Mouse (Mus musculus) Patski (cell line): Measurements from ENCODE around the gene Myo15b. TPM values are rescaled to one million over a fixed set of nuclear protein-coding genes. Genes with fewer than 3 reads are reported as not detected.

ENCODE experiments used
- ATAC-seq: fragments of 100-300 bp; one replicate; pipeline ENCODE4 v1.8.0; 2021
- CTCF ChIA-PET: fragments of 350-600 bp; sonication (Branson Sonifier 250); formaldehyde crosslinking; loops from one replicate; lab custom pipeline; 2022; ENCODE audit warnings: inconsistent platforms; lab: Charles Lee
- POLR2A ChIA-PET: fragments of 350-600 bp; sonication (Branson Sonifier 250); formaldehyde crosslinking; loops from one replicate; lab custom pipeline; 2022; ENCODE audit warnings: antibody characterized with exemption, inconsistent platforms; lab: Charles Lee
- DNase-seq: peaks from one replicate; pipeline ENCODE4 v3.0.0-alpha.2; 2011; ENCODE audit warnings: low read depth, low spot score
- H3K27me3 ChIP-seq: fragments of 371-371 bp; one replicate; pipeline ENCODE4 v1.5.1; 2021
- CTCF ChIP-seq: fragments of 100-300 bp; IDR thresholded peaks from one replicate; pipeline ENCODE4 v1.5.1; 2021
- in situ Hi-C: fragments of 300-500 bp; cut with MboI; formaldehyde crosslinking; loops from 3 replicates; pipeline ENCODE4 v1.11.1; 2018; ENCODE audit warnings: low pct_unique_long_range_greater_than_20kb, mixed read lengths
- polyA plus RNA-seq: library from polyadenylated mRNA; unstranded; gene quantifications from one replicate; pipeline ENCODE4 v1.2.3, GENCODE M21; 2021

The Myo15b gene
- 1.4 TPM for polyA plus RNA-seq

DNA sequence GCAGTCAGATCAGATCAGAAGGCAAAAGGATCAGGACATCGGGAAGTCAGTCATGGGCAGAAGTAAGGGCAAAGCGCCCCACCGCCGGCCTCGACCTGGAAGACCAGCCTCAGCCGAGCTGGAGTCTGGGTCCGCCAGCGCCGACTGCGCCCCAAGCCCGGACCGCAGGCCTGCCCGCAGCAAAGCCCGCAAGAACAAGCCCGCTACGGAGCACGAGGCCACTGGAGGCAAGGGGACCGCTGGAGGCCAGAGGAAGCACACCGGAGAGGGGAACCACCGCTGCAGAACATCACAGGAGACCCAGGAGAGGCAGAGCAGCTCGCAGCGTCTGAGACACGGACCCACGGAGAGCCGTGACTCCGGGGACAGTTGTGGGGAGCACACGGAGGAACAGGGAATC lies at the start of gene Myo15b:
Gene Myo15b (plus strand): TSS at position 53 of the 400 bp plus-strand sequence.
- DNase-seq (no peak), ATAC-seq (no peak)
- ChIA-PET POLR2A (interaction anchor here (1.8 kb wide), 1 partner anchor 43 kb away, joined by 6 read pairs; the partner anchor contains the start of gene Tsen54), CTCF (interaction anchor here (1.2 kb wide), 1 partner anchor 11 kb away, joined by 4 read pairs; no protein-coding TSS in a partner anchor)
- TF ChIP-seq CTCF, result no peak
- in situ Hi-C loops, result loop anchor here (5.0 kb wide), 2 partner anchors 36 to 141 kb away; partner anchors contain the start of gene Llgl2
- no peaks in the 10 kb centered on the region for H3K27me3 ChIP-seq

DNA sequence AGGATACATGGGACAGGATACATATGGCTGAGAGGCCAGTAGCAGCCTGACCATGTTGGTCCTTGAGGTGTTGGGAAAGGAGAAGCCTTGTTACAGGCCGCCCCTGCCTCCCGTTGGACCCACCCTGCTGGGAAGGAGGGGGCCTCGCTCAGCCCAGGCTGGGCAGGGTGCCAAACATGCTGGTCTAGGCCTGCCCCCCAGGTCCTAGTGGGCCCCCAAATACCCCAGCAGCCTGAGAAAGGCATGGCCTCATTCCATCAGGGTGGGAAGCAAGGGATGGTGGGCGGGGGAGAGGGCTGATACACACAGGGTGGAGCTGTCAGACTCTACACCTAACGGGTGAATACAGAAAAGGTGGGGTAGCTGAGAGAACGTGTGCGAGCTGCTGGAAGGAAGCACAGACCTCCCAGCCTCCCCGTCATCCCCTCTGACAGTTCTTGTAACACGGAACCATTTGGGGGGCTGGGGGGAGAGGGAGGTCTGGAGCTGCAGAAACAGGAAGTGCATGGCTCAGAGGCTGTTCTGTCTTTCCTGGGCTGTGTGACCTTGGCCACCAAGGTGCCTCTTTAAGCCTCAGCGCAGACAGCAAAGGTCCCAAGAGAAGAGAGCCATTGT lies 49.4 kb upstream of the Myo15b start:
- in situ Hi-C loops, result no loop called here

DNA sequence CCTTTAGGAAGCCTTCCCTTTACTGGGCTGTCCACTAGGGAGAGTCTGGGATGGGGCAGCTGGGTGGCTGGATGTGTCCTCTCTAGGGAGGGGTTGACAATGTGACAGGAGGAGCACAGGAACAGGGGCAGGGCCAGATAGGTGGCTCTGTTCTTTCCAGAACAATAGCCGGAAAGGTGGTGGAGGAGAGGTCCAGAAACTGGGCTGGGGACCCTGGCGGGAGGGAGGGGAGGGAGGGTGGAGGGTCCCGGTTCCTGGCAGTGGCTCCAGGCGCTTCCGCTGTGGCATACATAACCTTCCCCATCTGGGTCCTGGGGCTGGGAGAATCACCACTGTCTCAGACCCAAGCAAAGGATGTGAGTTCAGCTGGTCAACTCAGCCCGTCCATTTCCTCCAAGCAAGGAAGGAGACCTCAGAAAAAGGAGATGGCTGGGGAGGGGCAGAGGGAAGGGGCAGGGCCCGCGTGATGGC lies 48.9 kb upstream of the Myo15b start:
- no peak for TF ChIP-seq CTCF
- in situ Hi-C loops, result no loop called here
- H3K27me3 ChIP-seq, result no peaks in the 10 kb centered on the region
- CTCF ChIA-PET, result interaction anchor here (0.9 to 2.0 kb wide), 2 partner anchors 67 to 87 kb away, joined by 4 to 6 read pairs; no protein-coding TSS in a partner anchor
- no peak for ATAC-seq
- DNase-seq, result no peak
- POLR2A ChIA-PET, result interaction anchor here (0.7 kb wide), 1 partner anchor 107 kb away, joined by 3 read pairs; no protein-coding TSS in a partner anchor

More for the DNA sequence above, 49.4 kb upstream of the Myo15b start:
- POLR2A ChIA-PET, result interaction anchor here (1.9 kb wide), 1 partner anchor 11 kb away, joined by 5 read pairs; no protein-coding TSS in a partner anchor
- ATAC-seq, result no peak
- no peak for TF ChIP-seq CTCF
- no peak for DNase-seq
- H3K27me3 ChIP-seq, result no peaks in the 10 kb centered on the region
- CTCF ChIA-PET, result no interaction called here

- TF ChIP-seq CTCF, result no peak
- ChIA-PET CTCF (interaction anchor here (2.0 kb wide), 1 partner anchor 88 kb away, joined by 6 read pairs; no protein-coding TSS in a partner anchor), POLR2A (interaction anchor here (1.1 to 1.7 kb wide), 3 partner anchors 10 to 87 kb away, joined by 3 to 6 read pairs (median 4); no protein-coding TSS in a partner anchor)
Observed at GRCm38 (mm10) chr11:115810377-115810776, 47.8 kb upstream of the Myo15b start.

DNA sequence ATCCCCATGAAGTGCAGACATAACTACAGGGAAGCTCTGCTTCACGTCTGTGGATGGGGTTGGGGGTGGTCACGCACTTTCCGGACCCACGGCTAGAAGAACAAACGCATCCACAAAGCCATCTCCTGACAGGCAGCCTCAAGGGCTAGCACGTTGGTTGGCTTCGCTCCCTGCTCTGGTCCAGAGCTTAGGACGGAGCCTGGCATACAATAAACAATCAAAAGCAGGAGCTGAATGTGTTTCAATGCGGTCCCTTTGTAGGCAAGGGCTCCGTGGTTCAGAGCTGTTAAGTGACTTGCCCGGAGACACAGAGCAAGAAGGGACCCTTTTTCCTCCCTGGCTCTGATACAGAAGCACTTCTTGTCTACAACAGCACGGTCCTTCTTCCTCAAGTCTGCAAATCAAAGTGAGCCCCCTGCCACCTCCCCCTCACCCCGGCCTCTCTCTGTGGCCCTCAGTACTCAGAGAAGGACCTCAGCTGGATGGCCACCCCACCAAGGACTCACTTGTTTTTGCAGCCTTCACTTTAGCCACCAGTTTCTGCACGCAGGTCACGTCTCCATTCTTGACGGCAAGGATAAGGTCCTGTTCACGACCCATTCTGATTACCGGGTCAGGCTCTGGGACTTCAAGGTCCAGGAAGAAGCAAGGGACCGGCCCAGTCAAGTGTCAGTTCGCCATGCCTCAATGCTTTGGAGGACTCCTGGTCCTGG lies 46.7 kb upstream of the Myo15b start:
- ATAC-seq (no peak), DNase-seq (no peak)
- in situ Hi-C loops, result loop anchor here (5.0 kb wide), 2 partner anchors 89 to 174 kb away; no protein-coding TSS in a partner anchor
- POLR2A ChIA-PET, result interaction anchor here (0.6 to 1.7 kb wide), 3 partner anchors 12 to 88 kb away, joined by 3 to 6 read pairs (median 4); no protein-coding TSS in a partner anchor
- CTCF ChIA-PET, result interaction anchor here (0.8 to 2.0 kb wide), 3 partner anchors 33 to 97 kb away, joined by 3 to 6 read pairs (median 3); no protein-coding TSS in a partner anchor
- H3K27me3 ChIP-seq, result no peaks in the 10 kb centered on the region
- TF ChIP-seq CTCF, result no peak

More at GRCm38 (mm10) chr11:115810377-115810776, 47.8 kb upstream of the Myo15b start:
- ATAC-seq (no peak), DNase-seq (no peak)
- H3K27me3 ChIP-seq, result no peaks in the 10 kb centered on the region
- in situ Hi-C loops, result loop anchor here (5.0 kb wide), 2 partner anchors 88 to 173 kb away; no protein-coding TSS in a partner anchor

- H3K27me3 ChIP-seq, result no peaks in the 10 kb centered on the region
- DNase-seq (no peak), ATAC-seq (no peak)
- ChIA-PET POLR2A (interaction anchor here (1.4 kb wide), 1 partner anchor 16 kb away, joined by 3 read pairs; no protein-coding TSS in a partner anchor), CTCF (interaction anchor here (1.1 kb wide), 1 partner anchor 34 kb away, joined by 3 read pairs; no protein-coding TSS in a partner anchor)
- in situ Hi-C loops, result loop anchor here (5.0 kb wide), 2 partner anchors 90 to 175 kb away; no protein-coding TSS in a partner anchor
- no peak for TF ChIP-seq CTCF
Observed at GRCm38 (mm10) chr11:115812095-115812494, 46.1 kb upstream of the Myo15b start.

DNA sequence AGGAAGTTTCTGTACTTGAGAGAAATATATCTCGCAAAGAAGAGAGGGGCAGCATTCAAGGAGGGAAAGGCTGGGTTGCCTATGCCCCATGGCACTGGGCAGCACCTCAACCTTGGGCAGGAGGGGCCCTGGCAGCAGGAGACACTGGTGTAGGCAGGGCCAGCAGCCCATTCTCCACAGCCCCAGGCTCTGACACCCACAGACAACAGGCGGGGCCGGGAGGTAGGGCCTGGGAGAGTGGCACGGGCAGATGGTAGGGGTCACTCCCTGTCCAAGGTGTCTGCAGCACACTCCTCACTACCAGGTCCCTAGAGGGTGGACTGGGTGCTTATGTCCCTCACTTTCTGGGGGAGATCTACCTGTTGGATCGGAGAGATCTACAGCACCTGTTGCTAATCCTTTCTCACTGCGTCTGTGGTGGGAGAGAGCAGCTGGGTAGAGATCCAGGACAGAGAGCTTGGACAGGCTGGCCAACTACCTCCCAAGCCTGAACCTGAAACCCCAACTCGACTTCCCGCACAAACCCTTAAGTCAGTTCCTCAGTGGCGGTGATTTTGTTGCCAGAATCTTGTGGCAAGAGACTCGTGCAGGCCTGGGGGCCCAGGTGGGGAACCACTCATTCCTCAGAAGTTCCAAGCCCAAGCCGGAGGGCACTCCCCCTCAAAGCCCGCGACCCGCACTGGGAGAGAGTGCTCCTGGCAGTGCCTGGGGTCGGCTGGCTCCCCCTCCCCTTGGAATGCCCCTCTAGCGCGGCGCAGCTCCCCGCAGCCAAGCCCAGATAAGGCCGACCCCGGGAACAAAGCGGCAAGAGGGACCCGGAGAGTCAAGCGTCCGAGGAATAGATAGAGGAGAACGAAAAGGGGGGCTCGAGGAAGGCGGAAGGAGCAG lies 45.4 kb upstream of the Myo15b start:
- no peak for DNase-seq
- POLR2A ChIA-PET, result interaction anchor here (1.3 to 2.4 kb wide), 3 partner anchors 17 to 90 kb away, joined by 3 to 17 read pairs (median 4); no protein-coding TSS in a partner anchor

DNA sequence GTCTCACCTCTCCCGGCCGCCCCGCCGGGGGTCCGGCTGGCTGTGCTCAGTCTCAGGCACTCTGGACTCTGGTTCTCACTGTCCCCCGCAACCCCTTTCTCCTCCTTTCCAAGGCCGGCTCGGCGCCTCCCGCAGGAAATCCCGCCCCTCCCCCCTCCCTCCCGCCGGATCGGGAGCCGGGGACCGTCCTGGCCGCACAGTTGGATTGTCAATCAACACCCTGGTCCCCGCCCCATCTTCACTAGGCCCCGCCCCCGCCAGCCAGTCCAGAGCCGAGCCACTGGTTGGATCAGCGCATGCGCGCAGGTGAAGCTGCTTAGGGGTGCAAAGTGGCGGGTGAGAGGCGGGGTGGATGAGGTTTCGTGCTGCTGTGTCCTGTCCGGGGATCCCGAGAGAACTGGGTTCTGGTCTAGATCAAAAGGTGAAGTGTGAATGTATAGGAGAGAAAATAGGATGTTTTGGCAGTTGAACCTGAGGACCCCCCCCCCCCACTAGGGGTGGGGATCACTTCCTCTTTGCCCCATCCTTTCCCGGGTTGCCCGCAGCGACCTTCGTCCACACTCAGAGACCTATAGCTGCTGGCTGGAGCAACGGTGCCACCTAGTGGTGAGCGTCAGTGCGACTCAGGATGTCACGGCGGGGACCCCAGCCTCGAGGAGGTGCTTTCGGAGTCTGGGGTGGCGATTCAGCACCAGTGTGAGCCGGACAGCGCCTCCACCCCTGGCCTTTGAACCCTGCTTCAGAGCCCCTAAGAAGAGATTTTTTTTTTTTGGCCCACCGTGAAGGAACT lies 44.5 kb upstream of the Myo15b start, which contains the start of gene Caskin2:
Gene Caskin2 (minus strand): TSS at position 133 of the 790 bp plus-strand sequence.
- POLR2A ChIA-PET, result interaction anchor here (0.7 to 2.4 kb wide), 7 partner anchors 17 to 91 kb away, joined by 3 to 17 read pairs (median 4); partner anchors contain the start of gene Myo15b
- no peaks in the 10 kb centered on the region for H3K27me3 ChIP-seq
- ATAC-seq (peak; percentile 76), DNase-seq (peak; percentile 86)
- TF ChIP-seq CTCF, result no peak
- CTCF ChIA-PET, result interaction anchor here (0.7 to 3.0 kb wide), 6 partner anchors 48 to 167 kb away, joined by 3 to 17 read pairs (median 4); no protein-coding TSS in a partner anchor
- in situ Hi-C loops, result loop anchor here (5.0 kb wide), 2 partner anchors 91 to 176 kb away; no protein-coding TSS in a partner anchor

More for the DNA sequence above, 45.4 kb upstream of the Myo15b start:
- CTCF ChIA-PET, result interaction anchor here (0.7 to 2.9 kb wide), 4 partner anchors 48 to 98 kb away, joined by 3 to 17 read pairs (median 4); no protein-coding TSS in a partner anchor
- H3K27me3 ChIP-seq, result no peaks in the 10 kb centered on the region
- TF ChIP-seq CTCF, result no peak
- no peak for ATAC-seq
- in situ Hi-C loops, result loop anchor here (5.0 kb wide), 2 partner anchors 90 to 175 kb away; no protein-coding TSS in a partner anchor
